Mouse (Mus musculus) embryonic stem cell, embryonic (primary cell): Measurements from ENCODE around the gene Six2.
"Not testable (repeated sequence)": the region's sequence is repeated elsewhere in the genome, so short reads cannot be mapped to it uniquely, and the experiment has no call there.

Experiments used
- CTCF ChIA-PET, 4 experiments: fragments of 300-600 bp in 2 of 4; fragments of 350-600 bp in 2 of 4; sonication (Branson Sonifier 250); formaldehyde crosslinking; loops; one replicate each; lab custom pipeline; 2022; ENCODE audit warnings: inconsistent platforms in 2 of 4; lab: Charles Lee
- POLR2A ChIA-PET, 4 experiments: fragments of 300-600 bp in 2 of 4; fragments of 350-600 bp in 2 of 4; sonication (Branson Sonifier 250); formaldehyde crosslinking; loops; one replicate each; lab custom pipeline; 2022; ENCODE audit warnings: antibody characterized with exemption in 4 of 4, inconsistent platforms in 1 of 4; lab: Charles Lee

Six2 gene

DNA sequence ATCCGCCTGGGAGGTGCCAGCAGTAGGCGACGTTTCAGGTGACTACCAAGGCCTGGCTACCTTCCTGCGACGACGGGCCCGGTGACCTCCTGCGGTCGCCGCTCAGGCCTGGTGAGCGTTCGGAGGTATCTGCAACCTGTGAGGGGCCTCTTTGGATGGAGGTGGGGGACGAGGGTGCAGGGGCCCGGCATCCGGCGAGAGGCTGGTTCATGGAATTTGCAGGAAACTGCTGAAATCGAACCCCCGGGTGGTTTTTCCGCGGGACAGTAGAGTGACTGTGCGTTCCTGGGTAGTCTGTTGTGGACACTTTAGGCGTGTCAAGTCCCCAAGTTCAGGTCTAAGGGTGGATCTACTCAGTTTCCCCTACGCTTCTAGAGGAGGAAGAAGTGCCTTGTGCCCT lies 4.5 kb upstream of the Six2 start:
- POLR2A ChIA-PET, result no interaction called here
- CTCF ChIA-PET, result interaction anchor here in 2 of 4 experiments (0.6 to 1.3 kb wide), 3 partner anchors 28 to 407 kb away, joined by 3 to 6 read pairs (median 4); no protein-coding TSS in a partner anchor

- CTCF ChIA-PET, result interaction anchor here in 3 of 4 experiments (0.5 to 1.3 kb wide), 4 partner anchors 12 to 602 kb away, joined by 3 to 6 read pairs (median 4); no protein-coding TSS in a partner anchor
- POLR2A ChIA-PET, result interaction anchor here in 1 of 4 experiments (0.5 to 0.9 kb wide), 2 partner anchors 72 to 289 kb away, joined by 3 read pairs; no protein-coding TSS in a partner anchor
Measured at GRCm38 (mm10) chr17:85691701-85692536, 3.8 kb upstream of the Six2 start.

- CTCF ChIA-PET, result interaction anchor here in 3 of 4 experiments (0.7 to 1.8 kb wide), 7 partner anchors 11 to 979 kb away, joined by 3 to 6 read pairs (median 4); no protein-coding TSS in a partner anchor
Measured at GRCm38 (mm10) chr17:85690969-85691335, 2.9 kb upstream of the Six2 start.

GRCm38 (mm10) chr17:85690323-85690968 lies 2.4 kb upstream of the Six2 start:
- CTCF ChIA-PET, result interaction anchor here in 3 of 4 experiments (0.7 to 1.8 kb wide), 6 partner anchors 11 to 979 kb away, joined by 3 to 6 read pairs (median 4); no protein-coding TSS in a partner anchor

More at GRCm38 (mm10) chr17:85690969-85691335, 2.9 kb upstream of the Six2 start:
- POLR2A ChIA-PET, result interaction anchor here in 2 of 4 experiments (0.9 to 1.9 kb wide), 3 partner anchors 11 to 72 kb away, joined by 3 to 9 read pairs (median 5); no protein-coding TSS in a partner anchor

GRCm38 (mm10) chr17:85689807-85690319 lies 1.8 kb upstream of the Six2 start:
- CTCF ChIA-PET, result interaction anchor here in 2 of 4 experiments (0.6 to 1.8 kb wide), 5 partner anchors 10 to 188 kb away, joined by 3 to 6 read pairs (median 4); no protein-coding TSS in a partner anchor
- POLR2A ChIA-PET, result interaction anchor here in 3 of 4 experiments (0.6 to 1.9 kb wide), 7 partner anchors 10 to 455 kb away, joined by 3 to 9 read pairs (median 5); partner anchors contain the start of gene Srbd1 (in 1 of the 3)

More at GRCm38 (mm10) chr17:85690323-85690968, 2.4 kb upstream of the Six2 start:
- POLR2A ChIA-PET, result interaction anchor here in 3 of 4 experiments (0.6 to 1.9 kb wide), 7 partner anchors 11 to 106 kb away, joined by 3 to 9 read pairs (median 5); no protein-coding TSS in a partner anchor

- POLR2A ChIA-PET, result interaction anchor here in 2 of 4 experiments (1.0 to 1.9 kb wide), 6 partner anchors 10 to 456 kb away, joined by 3 to 9 read pairs (median 4); partner anchors contain the start of gene Srbd1 (in 1 of the 2)
- CTCF ChIA-PET, result interaction anchor here in 2 of 4 experiments (0.6 to 1.3 kb wide), 5 partner anchors 9 to 374 kb away, joined by 3 to 4 read pairs (median 3); no protein-coding TSS in a partner anchor
Measured at GRCm38 (mm10) chr17:85688911-85689806, 1.1 kb upstream of the Six2 start.

DNA sequence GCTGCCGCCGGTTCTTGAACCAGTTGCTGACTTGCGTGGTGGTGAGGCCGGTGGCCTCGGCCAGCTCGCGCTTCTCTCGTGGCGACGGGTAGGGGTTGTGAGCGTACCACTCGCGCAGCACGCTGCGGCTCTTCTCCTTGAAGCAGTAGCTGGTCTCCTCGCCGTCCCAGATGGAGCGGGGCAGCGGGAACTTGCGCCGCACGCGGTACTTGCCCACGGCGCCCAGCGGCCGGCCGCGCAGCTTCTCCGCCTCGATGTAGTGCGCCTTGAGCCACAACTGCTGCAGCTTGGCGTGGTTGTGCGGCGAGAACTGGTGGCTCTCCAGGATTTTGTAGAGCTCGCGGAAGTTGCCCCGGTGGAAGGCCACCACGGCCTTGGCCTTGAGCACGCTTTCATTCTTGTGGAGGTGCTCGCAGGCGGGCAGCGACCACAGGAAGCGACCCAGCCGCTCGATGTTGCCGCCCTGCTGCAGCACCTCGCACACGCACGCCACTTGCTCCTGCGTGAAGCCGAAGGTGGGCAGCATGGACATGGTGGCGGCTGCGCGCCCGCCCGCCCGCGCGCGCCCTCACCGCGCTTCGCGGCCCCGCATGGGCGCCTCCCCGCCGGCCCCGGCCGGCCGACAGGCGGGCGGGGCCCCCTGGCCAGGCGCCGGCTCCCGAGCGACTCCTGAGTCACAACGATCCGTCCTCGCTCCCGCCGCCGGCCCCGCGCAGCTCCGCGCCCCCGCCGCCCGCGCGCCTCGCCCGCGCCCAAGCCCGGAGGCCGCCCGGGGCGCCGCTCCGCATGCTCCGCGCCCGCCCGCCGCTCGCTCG lies 446 bp downstream of the Six2 start:
- ChIA-PET POLR2A (interaction anchor here (0.5 to 1.8 kb wide), 10 partner anchors 10 to 602 kb away, joined by 3 to 6 read pairs (median 4); no protein-coding TSS in a partner anchor), CTCF (interaction anchor here in 3 of 4 experiments (0.5 to 3.0 kb wide), 9 partner anchors 8 to 71 kb away, joined by 3 to 11 read pairs (median 4); no protein-coding TSS in a partner anchor)

- CTCF ChIA-PET, result interaction anchor here in 3 of 4 experiments (0.5 to 3.0 kb wide), 5 partner anchors 22 to 664 kb away, joined by 3 to 11 read pairs (median 4); no protein-coding TSS in a partner anchor
- POLR2A ChIA-PET, result interaction anchor here (0.6 to 1.9 kb wide), 10 partner anchors 10 to 319 kb away, joined by 3 to 6 read pairs (median 4); no protein-coding TSS in a partner anchor
Measured at GRCm38 (mm10) chr17:85686476-85687420, 1.3 kb downstream of the Six2 start.

DNA sequence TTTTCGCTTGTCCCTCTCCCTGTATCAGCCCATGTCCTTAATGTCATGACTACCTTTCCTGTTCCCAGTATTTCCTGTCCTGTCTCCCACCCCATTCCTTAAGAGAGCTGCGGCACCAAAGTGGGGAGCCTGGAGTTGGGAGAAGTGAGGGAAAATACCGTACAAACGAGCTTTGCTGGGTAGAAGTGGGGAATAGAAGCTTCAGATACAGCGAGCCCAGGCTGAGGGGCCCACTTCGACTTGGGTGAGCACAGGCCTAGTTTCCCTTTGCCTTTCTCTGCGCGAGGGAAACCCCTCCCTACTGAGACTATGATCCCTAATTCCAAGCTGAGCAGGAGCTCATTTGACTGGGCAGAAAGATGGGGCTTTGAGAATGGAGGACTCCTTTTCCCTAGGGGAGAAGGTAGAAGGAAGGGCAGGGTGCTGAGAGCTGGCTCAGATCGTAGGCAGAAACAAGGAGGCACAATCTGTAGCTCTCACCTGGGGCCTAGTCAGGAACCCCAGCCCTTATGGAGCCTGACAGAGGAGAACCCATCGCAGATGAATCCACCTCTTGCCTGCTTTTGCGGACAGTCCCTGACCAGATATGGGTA lies 2.3 kb downstream of the Six2 start:
- POLR2A ChIA-PET, result interaction anchor here in 1 of 4 experiments (1.0 to 1.9 kb wide), 3 partner anchors 67 to 77 kb away, joined by 3 to 6 read pairs (median 3); no protein-coding TSS in a partner anchor
- CTCF ChIA-PET, result interaction anchor here in 2 of 4 experiments (0.9 to 3.0 kb wide), 2 partner anchors 21 to 55 kb away, joined by 4 to 11 read pairs; no protein-coding TSS in a partner anchor

DNA sequence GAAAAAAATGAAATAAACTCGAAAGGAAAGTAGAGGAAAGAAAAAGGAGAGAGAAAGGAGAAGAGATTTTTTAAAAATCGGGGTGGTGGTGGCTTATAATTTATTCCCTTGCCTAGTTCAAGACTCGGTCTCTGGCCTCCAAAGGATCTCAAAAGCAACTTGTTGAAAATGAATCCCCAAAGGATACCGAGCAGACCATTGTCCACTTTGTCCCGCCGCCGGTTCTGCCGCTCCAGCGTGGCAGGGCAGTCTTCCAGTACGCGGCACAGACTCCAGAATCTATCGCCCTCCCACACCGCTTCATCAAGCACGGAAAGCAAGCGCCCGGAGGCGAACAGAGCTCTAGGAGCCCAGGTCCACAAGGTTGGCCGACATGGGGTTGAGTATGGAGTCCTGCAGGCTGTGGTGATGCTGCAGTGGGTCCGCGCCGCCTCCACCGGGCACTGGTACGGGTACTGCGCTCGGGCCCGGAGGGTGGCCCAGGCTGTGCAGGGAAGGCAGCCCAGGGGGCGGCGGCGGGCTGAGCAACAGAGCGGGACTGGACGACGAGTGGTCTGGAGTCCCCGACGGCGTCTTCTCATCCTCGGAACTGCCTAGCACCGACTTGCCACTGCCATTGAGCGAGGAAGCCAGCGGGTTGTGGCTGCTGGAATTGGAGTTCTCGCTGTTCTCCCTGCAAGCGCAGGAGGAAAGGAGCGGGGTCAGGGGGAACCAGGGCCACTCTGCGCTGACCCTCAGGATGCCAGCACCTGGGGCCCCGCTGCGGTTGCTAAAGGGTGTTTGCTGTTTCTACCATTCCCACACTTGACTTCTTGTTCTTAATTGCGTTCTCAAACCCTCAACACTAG lies 3.0 kb downstream of the Six2 start:
- CTCF ChIA-PET, result interaction anchor here in 3 of 4 experiments (0.6 to 3.0 kb wide), 4 partner anchors 20 to 629 kb away, joined by 3 to 11 read pairs (median 4); no protein-coding TSS in a partner anchor
- POLR2A ChIA-PET, result interaction anchor here in 1 of 4 experiments (1.2 to 1.9 kb wide), 2 partner anchors 68 to 77 kb away, joined by 3 to 6 read pairs; no protein-coding TSS in a partner anchor

- CTCF ChIA-PET, result interaction anchor here in 2 of 4 experiments (0.6 kb wide), 3 partner anchors 62 to 628 kb away, joined by 3 read pairs; no protein-coding TSS in a partner anchor
- POLR2A ChIA-PET, result not testable (repeated sequence)
Measured at GRCm38 (mm10) chr17:85684436-85684835, 3.6 kb downstream of the Six2 start.

DNA sequence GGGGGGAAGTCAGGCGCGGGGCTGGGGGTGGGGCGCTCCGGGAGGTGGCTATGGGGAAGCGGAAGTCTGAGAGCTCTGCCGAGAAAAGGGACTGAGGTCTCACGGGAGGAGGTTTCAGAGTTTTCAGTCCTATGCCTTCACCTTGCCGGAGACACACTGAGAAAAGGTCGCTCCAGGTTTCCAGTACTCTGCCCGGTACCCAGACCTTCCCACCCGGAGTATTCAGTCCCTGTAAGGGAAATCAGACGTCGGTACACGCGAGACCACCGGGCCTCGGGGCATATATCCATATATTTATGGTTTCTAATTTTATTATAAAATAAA lies 4.1 kb downstream of the Six2 start:
- CTCF ChIA-PET, result interaction anchor here in 1 of 4 experiments (0.6 kb wide), 1 partner anchor 62 kb away, joined by 3 read pairs; no protein-coding TSS in a partner anchor
- POLR2A ChIA-PET, result no interaction called here
